Mouse (Mus musculus) erythroblast, embryonic 14.5 days (primary cell): Measurements from ENCODE around the gene Osbpl9.

Experiments
- GATA1 ChIP-seq: IDR thresholded peaks from 2 replicates; pipeline ENCODE4 v1.6.1; 2012; ENCODE audit warnings: low read length, inconsistent platforms, mixed read lengths
- TAL1 ChIP-seq: IDR thresholded peaks from 3 replicates; pipeline ENCODE4 v1.6.1; 2012; ENCODE audit warnings: low read length, inconsistent platforms, mixed read lengths

GRCm38 (mm10) chr4:109201582-109202424 lies at the start of gene Osbpl9:
- TF ChIP-seq GATA1 (no peak), TAL1 (no peak)
